Mouse (Mus musculus) E14TG2a.4 (cell line): ENCODE results near the gene Aspn.

Experiments used
- CTCF ChIP-seq: conservative IDR thresholded peaks from 2 replicates; pipeline ENCODE4 v1.5.1; 2014; ENCODE audit warnings: low read length
- NANOG ChIP-seq: IDR thresholded peaks from 2 replicates; pipeline ENCODE4 v1.6.1; 2014; ENCODE audit warnings: borderline replicate concordance, low read length, mixed read lengths

GRCm38 (mm10) chr13:49507176-49507575, 37.1 kb upstream of the Aspn start:
- no peak for TF ChIP-seq CTCF
- no peak for TF ChIP-seq NANOG
